Mouse (Mus musculus) right cerebral cortex, postnatal 10 days (tissue): ENCODE results near the gene Htatsf1.

Experiments
- DNase-seq, 2 experiments: peaks; one replicate each; pipeline ENCODE4 v3.0.0; 2021; ENCODE audit warnings: low spot score in 2 of 2

Htatsf1 gene

GRCm38 (mm10) chrX:57053174-57053992 lies at the start of gene Htatsf1:
Gene Htatsf1, plus strand, starts transcription at chrX:57053583.
- DNase-seq, result peak; percentile 79 to 82

GRCm38 (mm10) chrX:57012891-57013290 lies 40.5 kb upstream of the Htatsf1 start:
- DNase-seq, result no peak

- no peak for DNase-seq
These were observed 10.6 kb upstream of the Htatsf1 start, which contains the start of gene Brs3 for GRCm38 (mm10) chrX:57042774-57043173. Gene Brs3, plus strand, starts transcription at chrX:57043074.

- DNase-seq, result no peak
These were observed 9.5 kb upstream of the Htatsf1 start for GRCm38 (mm10) chrX:57043869-57044268.

GRCm38 (mm10) chrX:57052848-57053173 lies 572 bp upstream of the Htatsf1 start:
- DNase-seq, result no peak

GRCm38 (mm10) chrX:57053993-57054385 lies 606 bp downstream of the Htatsf1 start:
- no peak for DNase-seq

- no peak for DNase-seq
These were observed 28.1 kb downstream of the Htatsf1 start for GRCm38 (mm10) chrX:57081496-57081895.

- DNase-seq, result no peak
These were observed 34.4 kb downstream of the Htatsf1 start, which contains the start of gene Vgll1 for GRCm38 (mm10) chrX:57087806-57088205. Gene Vgll1, plus strand, starts transcription at chrX:57088106.

- DNase-seq, result no peak
These were observed 50.0 kb downstream of the Htatsf1 start for GRCm38 (mm10) chrX:57103415-57103814.

- DNase-seq, result no peak
These were observed 53.6 kb downstream of the Htatsf1 start for GRCm38 (mm10) chrX:57106956-57107355.
